Mouse (Mus musculus): ENCODE results near the gene Gstp1.

The Gstp1 gene

DNA sequence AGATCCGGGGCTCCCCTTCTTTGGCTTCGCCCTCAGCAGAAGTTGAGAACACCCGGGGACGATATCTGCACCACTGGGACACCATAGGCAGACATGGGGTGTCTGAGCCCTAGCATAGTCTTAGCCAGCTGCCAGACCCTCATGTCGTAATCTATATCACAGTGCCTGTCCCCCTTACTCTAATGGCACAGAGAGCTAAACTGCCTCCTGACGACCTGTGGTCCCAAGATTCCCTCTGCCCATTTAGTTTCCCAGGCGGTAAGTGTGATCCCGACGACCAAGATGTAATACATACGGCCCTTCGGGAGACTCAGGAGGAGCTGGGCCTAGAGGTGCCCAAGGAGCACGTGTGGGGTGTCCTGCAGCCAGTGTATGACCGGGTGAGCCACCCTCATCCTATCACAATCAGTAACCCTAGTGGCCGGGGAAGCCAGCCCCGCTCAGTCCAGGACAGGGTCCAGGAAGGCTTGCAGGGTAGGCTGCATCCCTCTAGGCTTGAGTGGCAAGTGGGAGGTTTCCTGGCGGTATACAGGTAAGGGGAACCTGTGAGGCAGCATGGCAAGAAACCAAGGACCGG is 36.7 kb downstream of the Gstp1 start:
- no peak for DNase-seq (ENCODE audit: low read depth, low spot score)

DNA sequence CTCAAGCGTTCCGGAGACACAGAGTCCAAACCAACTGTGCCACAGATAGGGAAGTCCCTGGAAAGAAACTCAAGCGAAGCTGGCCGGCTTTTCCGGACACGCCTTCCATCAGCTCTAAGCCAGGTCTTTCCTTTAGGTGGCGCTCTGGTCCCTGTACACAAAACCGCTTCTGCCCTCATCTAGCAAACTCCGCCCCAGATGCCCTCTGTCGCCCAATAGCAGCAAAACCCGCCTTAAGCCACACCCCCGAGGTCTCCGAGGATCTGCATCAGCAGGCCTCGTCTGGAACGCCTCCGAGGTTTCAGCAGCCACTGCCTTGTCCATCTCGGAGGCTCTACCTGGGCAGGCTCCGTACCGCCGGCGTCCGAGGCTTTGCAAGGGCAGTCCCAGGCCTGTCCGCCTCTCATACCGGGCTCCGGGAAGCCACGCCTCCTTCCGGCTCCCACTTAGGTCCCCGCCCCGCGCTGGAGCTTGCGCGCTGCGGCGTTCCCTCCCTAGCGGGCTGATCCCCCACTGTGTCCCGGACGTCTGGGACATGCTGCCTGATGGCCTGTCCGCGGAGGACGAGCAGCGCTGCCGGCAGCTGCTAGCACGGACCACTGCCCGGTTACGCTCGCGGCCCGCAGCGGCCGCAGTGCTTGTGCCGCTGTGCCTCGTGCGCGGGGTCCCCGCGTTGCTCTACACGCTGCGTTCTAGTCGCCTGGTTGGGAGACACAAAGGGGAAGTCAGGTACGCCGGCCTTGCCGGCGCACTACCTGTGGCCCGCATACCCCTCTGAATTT is 37.5 kb downstream of the Gstp1 start, which contains the start of the genes Nudt8 and Gm49405:
Gene Nudt8, plus strand, starts transcription at position 462 of the 782 bp plus-strand sequence.
Gene Gm49405, plus strand, starts transcription at position 508 of the 782 bp plus-strand sequence.
- peak; percentile 99 for DNase-seq (ENCODE audit: low read depth, low spot score)

- peak; percentile 20 for DNase-seq (ENCODE audit: low read depth, low spot score)
These were observed 38.6 kb downstream of the Gstp1 start for GRCm38 (mm10) chr19:3999121-3999730.

DNA sequence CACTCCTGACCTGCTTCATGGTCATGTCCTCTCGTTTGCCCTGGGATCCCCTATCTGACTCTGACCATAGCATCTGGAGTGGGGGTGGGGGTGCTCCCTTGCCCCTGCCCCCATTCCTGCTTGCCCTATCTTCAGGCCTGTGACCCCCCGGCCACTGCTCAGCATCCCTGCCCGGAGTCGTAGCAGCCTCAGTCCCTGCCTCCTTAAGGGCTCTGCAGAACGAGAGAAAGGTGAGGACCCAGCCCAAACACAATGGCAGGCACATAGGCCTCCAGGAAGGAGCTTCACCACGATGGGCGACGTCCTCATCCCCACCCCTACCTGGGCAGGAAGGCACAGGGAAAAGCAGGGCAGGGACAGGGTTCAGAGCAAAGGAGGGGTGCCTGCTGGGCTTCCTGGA is 39.5 kb downstream of the Gstp1 start:
- no peak for DNase-seq (ENCODE audit: low read depth, low spot score)

DNA sequence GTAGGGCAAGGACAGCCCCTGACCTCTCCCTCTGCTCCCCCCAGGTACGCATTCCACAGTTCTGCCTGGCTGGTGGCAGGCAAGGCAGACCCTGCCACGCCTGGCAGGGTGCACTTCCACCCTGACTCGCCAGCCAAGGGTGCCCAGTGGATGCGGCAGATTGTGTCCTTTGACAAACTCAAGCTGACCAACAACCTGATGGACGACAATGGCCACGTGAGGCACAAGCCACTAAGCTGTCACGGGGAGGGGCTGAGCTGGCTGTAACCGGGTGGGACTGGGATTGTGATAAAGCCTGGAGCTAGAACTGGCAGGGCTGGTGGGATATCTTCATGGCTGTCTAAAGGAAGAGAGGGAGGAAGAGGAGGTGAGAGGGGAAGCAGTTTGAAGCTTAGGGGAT is 40.6 kb downstream of the Gstp1 start:
- no peak for DNase-seq (ENCODE audit: low read depth, low spot score)

DNA sequence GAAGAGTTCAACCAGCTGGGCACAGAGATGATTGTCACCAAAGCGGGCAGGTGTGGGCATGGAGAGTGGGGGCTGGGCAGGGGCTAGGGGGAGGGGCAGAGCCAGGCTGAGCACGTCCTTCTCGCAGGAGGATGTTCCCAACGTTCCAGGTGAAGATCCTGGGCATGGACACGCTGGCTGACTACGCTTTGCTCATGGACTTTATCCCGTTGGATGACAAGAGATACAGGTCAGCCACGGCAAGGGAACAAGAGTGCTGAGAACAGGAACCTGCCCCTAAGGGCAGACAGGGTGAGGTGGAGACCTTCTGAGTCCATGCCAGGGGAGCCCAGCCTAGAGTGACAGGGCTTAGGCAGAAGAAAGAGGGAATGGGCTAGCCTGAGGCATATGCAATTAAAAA is 41.0 kb downstream of the Gstp1 start:
- DNase-seq (ENCODE audit: low read depth, low spot score): no peak

- DNase-seq (ENCODE audit: low read depth, low spot score): no peak
These were observed 41.7 kb downstream of the Gstp1 start for GRCm38 (mm10) chr19:3996106-3996505.

DNA sequence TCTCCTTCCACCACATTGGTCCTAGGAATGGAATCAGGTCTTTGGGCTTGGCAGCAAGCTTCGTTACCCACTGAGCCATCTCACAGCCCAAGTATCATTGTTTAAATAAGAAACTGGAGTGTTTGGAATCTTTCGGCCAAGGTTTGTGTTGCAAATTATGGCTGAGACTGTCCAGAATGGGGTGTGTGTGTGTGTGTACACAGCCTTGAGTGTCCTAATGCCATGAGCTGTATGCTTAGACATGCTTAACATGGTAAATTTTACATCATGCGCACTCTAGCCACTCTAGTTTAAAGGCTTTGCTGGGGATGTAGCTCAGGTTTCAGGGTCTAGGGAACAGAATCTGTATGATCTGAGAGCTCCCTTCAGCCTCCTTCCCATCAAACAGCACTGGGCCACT is 42.3 kb downstream of the Gstp1 start:
- no peak for DNase-seq (ENCODE audit: low read depth, low spot score)

GRCm38 (mm10) chr19:3994932-3995331 is 42.9 kb downstream of the Gstp1 start:
- no peak for DNase-seq (ENCODE audit: low read depth, low spot score)

- DNase-seq (ENCODE audit: low read depth, low spot score): no peak
These were observed 45.4 kb downstream of the Gstp1 start, which contains the start of gene Tbx10 for GRCm38 (mm10) chr19:3992416-3992815. Gene Tbx10, plus strand, starts transcription at chr19:3992752.

DNA sequence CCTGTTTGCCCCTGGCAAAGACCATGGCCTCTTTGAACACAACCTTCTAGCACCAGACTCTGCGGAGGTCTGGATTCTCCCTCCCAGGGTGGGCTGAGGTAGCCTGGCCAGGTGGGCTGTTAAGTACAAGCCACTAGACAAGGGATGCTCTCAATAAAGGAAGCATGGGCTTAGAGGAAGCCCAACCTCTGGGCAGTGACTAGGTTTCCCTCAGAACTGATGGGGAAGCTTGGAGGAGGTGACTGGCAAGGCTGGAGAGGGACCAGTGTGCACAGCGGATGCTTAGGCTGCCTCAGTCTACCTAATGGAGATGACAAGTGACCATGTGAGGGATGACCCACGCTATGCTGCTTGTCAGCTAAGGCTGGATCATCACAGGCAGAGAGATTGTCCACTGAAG is 45.8 kb downstream of the Gstp1 start:
- no peak for DNase-seq (ENCODE audit: low read depth, low spot score)

DNA sequence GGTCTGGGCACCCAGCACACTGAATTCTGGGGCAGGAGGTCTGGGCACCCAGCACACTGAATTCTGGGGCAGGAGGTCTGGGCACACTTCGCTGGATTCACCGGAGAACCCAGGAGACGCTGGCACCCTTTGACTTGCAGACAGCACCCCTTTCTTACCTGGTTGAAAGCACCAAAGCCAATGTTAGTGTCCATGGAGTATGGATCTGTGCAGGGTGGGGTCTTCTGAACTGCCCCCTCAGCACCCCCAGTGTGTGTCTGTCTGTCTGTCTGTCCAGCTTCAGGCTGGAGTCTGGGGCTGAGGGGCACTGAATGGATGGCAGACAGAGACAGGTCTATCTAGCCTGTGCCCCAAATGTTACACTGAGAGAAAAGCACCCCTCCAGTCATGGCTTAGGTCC is 46.2 kb downstream of the Gstp1 start:
- no peak for DNase-seq (ENCODE audit: low read depth, low spot score)

DNA sequence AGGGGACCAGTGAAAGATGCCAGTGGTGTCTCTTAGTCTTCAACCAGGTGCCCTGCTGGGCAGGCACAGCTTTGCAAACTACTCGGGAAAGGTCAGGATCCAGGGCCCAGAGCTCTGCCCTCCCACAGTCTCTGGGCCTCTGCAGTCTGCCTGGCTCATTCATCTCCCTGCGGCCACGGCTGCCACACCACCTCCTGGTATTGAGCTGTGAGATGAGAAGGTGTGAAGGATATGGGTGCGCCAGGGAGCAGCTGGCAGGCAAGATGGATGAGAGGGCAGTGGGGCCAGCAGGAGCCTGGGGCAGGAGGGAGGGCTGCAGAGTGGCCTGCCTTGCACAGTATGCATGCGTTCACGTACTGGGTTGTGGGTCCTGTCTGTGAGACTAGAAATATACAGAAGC is 47.0 kb downstream of the Gstp1 start:
- no peak for DNase-seq (ENCODE audit: low read depth, low spot score)

GRCm38 (mm10) chr19:3988750-3989149 is 49.0 kb downstream of the Gstp1 start:
- no peak for DNase-seq (ENCODE audit: low read depth, low spot score)

DNA sequence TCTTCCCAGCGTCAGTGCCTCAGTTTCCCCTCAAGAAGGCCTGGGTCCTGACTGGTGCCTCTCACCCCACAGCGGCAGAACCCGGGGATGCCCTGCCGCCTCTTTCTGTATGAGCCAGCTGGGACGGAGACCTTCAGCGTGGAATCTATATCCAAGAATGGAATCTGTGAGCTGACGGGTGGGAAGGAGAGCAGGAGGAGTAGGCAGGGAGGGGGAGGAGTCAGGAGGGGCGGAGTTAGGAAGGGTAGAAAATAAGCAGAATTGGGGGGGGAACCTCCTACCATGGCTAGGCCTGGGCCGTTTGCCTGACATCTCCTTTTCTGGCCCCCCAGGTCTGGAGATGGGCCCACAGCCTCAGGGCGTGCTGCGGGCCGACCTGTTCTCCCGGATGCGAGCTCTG is 49.7 kb downstream of the Gstp1 start:
- no peak for DNase-seq (ENCODE audit: low read depth, low spot score)

DNA sequence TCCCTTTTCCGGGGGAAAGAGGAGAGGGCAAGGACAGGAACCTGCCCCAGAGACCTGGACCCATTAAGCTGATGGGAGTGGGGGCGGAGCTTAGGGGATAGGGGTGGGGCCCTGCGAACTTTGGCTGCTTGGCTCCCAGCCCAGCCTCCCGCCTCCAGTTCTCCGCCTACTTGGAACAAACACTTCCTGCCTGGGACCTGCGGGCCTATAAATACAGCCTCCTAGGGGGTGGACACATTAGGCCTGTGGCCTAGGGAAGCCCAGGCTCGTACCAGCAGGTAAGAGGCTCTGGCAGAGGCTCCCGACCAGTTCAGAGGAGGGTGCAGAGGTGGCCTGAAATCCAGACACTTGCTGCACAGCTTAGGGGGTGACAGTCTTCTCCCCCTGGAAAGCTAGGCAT is 51.5 kb downstream of the Gstp1 start, which contains the start of gene Acy3:
Gene Acy3, plus strand, starts transcription at position 237 of the 400 bp plus-strand sequence.
- DNase-seq (ENCODE audit: low read depth, low spot score): peak; percentile 54
